Mouse (Mus musculus) neural tube, embryonic 10.5 days (tissue): ENCODE results near the gene Rpl31.

Experiments
- DNase-seq: peaks from one replicate; pipeline ENCODE4 v3.0.0-alpha.2; 2017; ENCODE audit warnings: low spot score; ENCODE audit errors: extremely low spot score

Gene Rpl31

GRCm38 (mm10) chr1:39367045-39367444 lies 597 bp upstream of the Rpl31 start:
- peak; percentile 47 for DNase-seq

- DNase-seq = peak; percentile 57
These were observed 712 bp downstream of the Rpl31 start for GRCm38 (mm10) chr1:39368267-39368841.

- DNase-seq = no peak
These were observed 2.8 kb downstream of the Rpl31 start for GRCm38 (mm10) chr1:39370431-39370830.

- DNase-seq = no peak
These were observed 4.7 kb downstream of the Rpl31 start for GRCm38 (mm10) chr1:39372220-39372843.

GRCm38 (mm10) chr1:39373378-39373777 lies 5.7 kb downstream of the Rpl31 start:
- DNase-seq = no peak

GRCm38 (mm10) chr1:39374231-39374809 lies 6.7 kb downstream of the Rpl31 start:
- no peak for DNase-seq

- DNase-seq = no peak
These were observed 8.5 kb downstream of the Rpl31 start for GRCm38 (mm10) chr1:39376121-39376520.

GRCm38 (mm10) chr1:39376726-39377240 lies 9.1 kb downstream of the Rpl31 start:
- no peak for DNase-seq

GRCm38 (mm10) chr1:39378540-39378939 lies 10.9 kb downstream of the Rpl31 start:
- no peak for DNase-seq

- no peak for DNase-seq
These were observed 11.4 kb downstream of the Rpl31 start for GRCm38 (mm10) chr1:39379021-39379420.

GRCm38 (mm10) chr1:39381017-39381416 lies 13.4 kb downstream of the Rpl31 start:
- no peak for DNase-seq

GRCm38 (mm10) chr1:39384914-39385313 lies 17.3 kb downstream of the Rpl31 start:
- DNase-seq = no peak

GRCm38 (mm10) chr1:39386456-39386855 lies 18.8 kb downstream of the Rpl31 start:
- no peak for DNase-seq

- no peak for DNase-seq
These were observed 19.9 kb downstream of the Rpl31 start for GRCm38 (mm10) chr1:39387497-39387896.

- no peak for DNase-seq
These were observed 20.5 kb downstream of the Rpl31 start for GRCm38 (mm10) chr1:39388163-39388562.

GRCm38 (mm10) chr1:39389338-39389737 lies 21.7 kb downstream of the Rpl31 start:
- DNase-seq = no peak

- DNase-seq = no peak
These were observed 24.0 kb downstream of the Rpl31 start for GRCm38 (mm10) chr1:39391652-39392051.

GRCm38 (mm10) chr1:39392189-39392588 lies 24.5 kb downstream of the Rpl31 start:
- DNase-seq = peak; percentile 82

GRCm38 (mm10) chr1:39393217-39393867 lies 25.7 kb downstream of the Rpl31 start:
- no peak for DNase-seq

GRCm38 (mm10) chr1:39394096-39394495 lies 26.5 kb downstream of the Rpl31 start:
- no peak for DNase-seq

- DNase-seq = no peak
These were observed 27.0 kb downstream of the Rpl31 start for GRCm38 (mm10) chr1:39394650-39395049.

GRCm38 (mm10) chr1:39396347-39396746 lies 28.7 kb downstream of the Rpl31 start:
- no peak for DNase-seq
